Mouse (Mus musculus) limb, embryonic 12.5 days (tissue): ENCODE measurements around the gene Hmcn1. TPM values are rescaled to one million over a fixed set of nuclear protein-coding genes. Genes with fewer than 3 reads are reported as not detected.

Experiments
- ATAC-seq: fragments of 200-750 bp; cut with Nextera tagmentation; 2 replicates; pipeline ENCODE4 v1.8.0; 2017; ENCODE audit warnings: low read depth, moderate TSS enrichment; ENCODE audit not compliant: insufficient number of reproducible peaks, insufficient read depth, low FRiP score, low TSS enrichment
- H3K27ac ChIP-seq: fragments of 300-500 bp; sonication (generic); 2 replicates; pipeline ENCODE4 v1.5.1; 2016; ENCODE audit warnings: mild to moderate bottlenecking, moderate library complexity
- H3K27me3 ChIP-seq: fragments of 300-500 bp; sonication (generic); 2 replicates; pipeline ENCODE4 v1.6.1; 2016; ENCODE audit warnings: mild to moderate bottlenecking, moderate library complexity
- H3K36me3 ChIP-seq: fragments of 300-500 bp; sonication (generic); 2 replicates; pipeline ENCODE4 v1.6.1; 2016; ENCODE audit warnings: mild to moderate bottlenecking, moderate library complexity
- H3K4me1 ChIP-seq: fragments of 300-500 bp; sonication (generic); replicated peaks from 2 replicates; pipeline ENCODE4 v1.6.1; 2016
- H3K4me2 ChIP-seq: fragments of 300-500 bp; sonication (generic); 2 replicates; pipeline ENCODE4 v1.6.1; 2016; ENCODE audit warnings: mild to moderate bottlenecking, moderate library complexity
- H3K4me3 ChIP-seq: fragments of 300-500 bp; sonication (generic); replicated peaks from 2 replicates; pipeline ENCODE4 v1.5.1; 2016; ENCODE audit warnings: mild to moderate bottlenecking
- H3K9ac ChIP-seq: fragments of 300-500 bp; sonication (generic); replicated peaks from 2 replicates; pipeline ENCODE4 v1.6.1; 2016; ENCODE audit warnings: mild to moderate bottlenecking, moderate library complexity
- H3K9me3 ChIP-seq: fragments of 300-500 bp; sonication (generic); 2 replicates; pipeline ENCODE4 v1.6.1; 2016; ENCODE audit warnings: mild to moderate bottlenecking, moderate library complexity
- WGBS: fragments of 180-500 bp; shearing (Covaris S2); methylation state at CpG from one replicate; pipeline ENCODE4 v1.1.7; 2016; 5-methylcytosine and 5-hydroxymethylcytosine counted together
- polyA plus RNA-seq: library from polyadenylated mRNA; unstranded; fragments of >200 nt; fragmentation: Nextera tagmentation; extraction: Ambion mirVana; gene quantifications from 2 replicates; pipeline ENCODE4 v1.2.1, GENCODE M21; 2016

Gene Hmcn1
- polyA plus RNA-seq, 1 experiment from 2014 or later: 25.6 TPM

- H3K4me3 ChIP-seq: no peak overlapping the region
- ATAC-seq: no peak
- H3K36me3 ChIP-seq: peaks cover 64% of the 10 kb centered on the region
- 0 out of 2 replicates have a peak, but pooled peaks cover 4% of the 10 kb centered on the region for H3K27me3 ChIP-seq
- no peak overlapping the region for H3K9ac ChIP-seq
- no peak overlapping the region for H3K27ac ChIP-seq
- H3K9me3 ChIP-seq: no peaks in the 10 kb centered on the region
- no peak overlapping the region for H3K4me2 ChIP-seq
- H3K4me1 ChIP-seq: no peaks in the 10 kb centered on the region
- WGBS: 90% methylated on average over 7 of the region's 7 CpGs
Measured at GRCm38 (mm10) chr1:150580561-150580960, 412.7 kb downstream of the Hmcn1 start.

GRCm38 (mm10) chr1:150573407-150573806 is 419.8 kb downstream of the Hmcn1 start:
- no peak overlapping the region for H3K27ac ChIP-seq
- ATAC-seq: no peak
- H3K9me3 ChIP-seq: no peaks in the 10 kb centered on the region
- no peak overlapping the region for H3K4me3 ChIP-seq
- no peak overlapping the region for H3K4me2 ChIP-seq
- H3K36me3 ChIP-seq: peaks cover 36% of the 10 kb centered on the region
- WGBS: 94% methylated on average over 8 of the region's 8 CpGs
- no peaks in the 10 kb centered on the region for H3K27me3 ChIP-seq
- no peak overlapping the region for H3K9ac ChIP-seq
- peaks cover 14% of the 10 kb centered on the region for H3K4me1 ChIP-seq

DNA sequence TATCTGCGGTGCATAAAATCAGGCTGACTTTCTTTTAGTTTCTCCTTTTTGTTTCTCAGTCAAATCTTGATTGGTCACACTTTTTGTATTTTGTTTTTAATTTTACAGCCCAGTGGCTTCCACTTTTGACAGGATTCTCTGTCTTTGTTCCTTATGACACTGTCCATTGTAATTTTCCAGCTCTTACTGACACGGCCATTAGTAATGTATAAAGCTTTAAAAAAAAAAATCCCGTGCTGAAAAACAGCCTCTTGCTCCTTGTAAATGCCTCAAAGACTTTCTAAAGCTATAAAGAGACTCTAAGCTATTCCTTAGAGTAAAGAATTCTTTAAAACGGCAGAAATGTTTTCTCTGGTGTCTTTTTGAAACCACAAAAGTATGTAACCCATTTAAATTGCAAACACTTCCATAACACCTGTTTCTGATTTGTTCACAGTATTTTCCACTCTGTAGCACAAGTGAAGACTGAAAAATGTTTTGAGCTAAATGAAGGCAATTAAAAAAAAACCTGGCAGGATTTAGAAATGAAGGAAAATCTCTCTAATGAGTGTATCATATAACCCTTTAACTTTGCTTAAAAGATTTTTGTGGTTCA is 422.6 kb downstream of the Hmcn1 start:
- Histone ChIP-seq H3K27ac (peak overlapping the region; percentile 75; the same call in 1 of the 2 replicates), H3K4me3 (no peak overlapping the region), H3K4me2 (no peak overlapping the region), H3K9ac (no peak overlapping the region), H3K9me3 (no peaks in the 10 kb centered on the region), H3K4me1 (peaks cover 14% of the 10 kb centered on the region), H3K36me3 (peaks cover 30% of the 10 kb centered on the region), H3K27me3 (no peaks in the 10 kb centered on the region)
- 27% methylated on average over 4 of the region's 4 CpGs for WGBS
- ATAC-seq: no peak; the same call in 1 of the 2 replicates

DNA sequence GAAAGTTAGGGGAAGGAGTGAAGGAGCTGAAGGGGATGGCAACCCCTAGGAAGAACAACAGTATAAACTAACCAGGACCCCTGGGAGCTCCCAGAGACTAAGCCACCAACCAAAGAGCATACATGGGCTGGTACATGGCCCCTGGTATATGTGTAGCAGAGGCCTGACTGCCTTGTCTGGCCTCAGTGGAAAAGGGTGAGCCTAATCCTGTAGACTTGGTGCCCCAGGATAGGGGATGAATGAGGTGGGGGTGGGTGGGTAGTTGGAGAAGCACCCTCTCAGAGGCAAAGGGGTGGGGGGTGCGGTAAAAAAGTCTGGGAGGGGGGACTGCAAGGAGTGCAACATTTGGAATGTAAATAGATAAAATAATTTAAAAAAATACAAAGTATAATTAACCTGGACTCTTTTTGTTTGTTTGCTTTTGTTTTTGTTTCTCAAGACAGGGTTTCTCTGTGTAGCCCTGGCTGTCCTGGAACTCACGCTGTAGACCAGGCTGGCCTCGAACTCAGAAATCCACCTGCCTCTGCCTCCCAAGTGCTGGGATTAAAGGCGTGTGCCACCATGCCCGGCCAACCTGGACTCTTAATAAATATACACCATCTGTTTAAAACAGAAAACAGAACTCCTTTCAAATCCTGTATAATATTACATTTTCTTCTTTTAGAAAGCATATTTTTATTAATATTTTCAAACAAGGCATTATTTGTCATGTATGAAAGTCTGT is 423.3 kb downstream of the Hmcn1 start:
- Histone ChIP-seq H3K27ac (peak overlapping the region; percentile 50; the same call in 1 of the 2 replicates), H3K27me3 (no peaks in the 10 kb centered on the region), H3K9me3 (no peaks in the 10 kb centered on the region), H3K4me3 (no peak overlapping the region), H3K9ac (no peak overlapping the region), H3K36me3 (peaks cover 30% of the 10 kb centered on the region), H3K4me1 (peaks cover 14% of the 10 kb centered on the region), H3K4me2 (no peak overlapping the region)
- ATAC-seq: no peak
- 84% methylated on average over 5 of the region's 5 CpGs for WGBS

DNA sequence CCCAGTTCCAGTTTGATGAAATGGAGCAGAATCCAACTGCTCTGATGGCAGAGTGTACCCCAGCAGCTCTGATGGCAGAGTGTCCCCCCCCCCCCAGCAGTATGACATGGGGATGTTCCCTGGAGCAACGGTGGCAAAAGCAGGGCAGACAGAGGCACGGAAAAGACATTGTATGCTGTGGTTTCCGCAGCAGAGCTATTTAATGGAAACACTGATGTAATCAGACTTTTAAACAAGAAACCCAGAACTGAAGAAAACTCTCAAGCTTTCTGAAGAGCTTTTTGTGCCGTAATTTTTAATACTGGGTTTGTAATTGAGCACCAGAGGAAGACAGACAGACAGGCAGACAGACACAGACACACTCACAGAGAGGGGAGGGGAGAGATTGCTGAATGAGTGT is 426.9 kb downstream of the Hmcn1 start:
- Histone ChIP-seq H3K4me1 (peaks cover 4% of the 10 kb centered on the region; the same call in 1 of the 2 replicates), H3K9ac (no peak overlapping the region), H3K9me3 (no peaks in the 10 kb centered on the region), H3K27ac (0 out of 2 replicates have a peak overlapping the region, but pooled peaks have one; percentile 18), H3K27me3 (no peaks in the 10 kb centered on the region), H3K4me2 (no peak overlapping the region), H3K36me3 (peaks cover 44% of the 10 kb centered on the region), H3K4me3 (no peak overlapping the region)
- ATAC-seq: no peak
- 85% methylated on average over 4 of the region's 4 CpGs for WGBS

- Histone ChIP-seq H3K9me3 (no peaks in the 10 kb centered on the region), H3K36me3 (peaks cover 5% of the 10 kb centered on the region), H3K9ac (no peak overlapping the region), H3K27ac (no peak overlapping the region), H3K27me3 (no peaks in the 10 kb centered on the region), H3K4me2 (no peak overlapping the region), H3K4me3 (no peak overlapping the region), H3K4me1 (no peaks in the 10 kb centered on the region)
- WGBS: 80% methylated on average over 3 of the region's 3 CpGs
- ATAC-seq: no peak
Measured at GRCm38 (mm10) chr1:150556621-150557020, 436.6 kb downstream of the Hmcn1 start.

DNA sequence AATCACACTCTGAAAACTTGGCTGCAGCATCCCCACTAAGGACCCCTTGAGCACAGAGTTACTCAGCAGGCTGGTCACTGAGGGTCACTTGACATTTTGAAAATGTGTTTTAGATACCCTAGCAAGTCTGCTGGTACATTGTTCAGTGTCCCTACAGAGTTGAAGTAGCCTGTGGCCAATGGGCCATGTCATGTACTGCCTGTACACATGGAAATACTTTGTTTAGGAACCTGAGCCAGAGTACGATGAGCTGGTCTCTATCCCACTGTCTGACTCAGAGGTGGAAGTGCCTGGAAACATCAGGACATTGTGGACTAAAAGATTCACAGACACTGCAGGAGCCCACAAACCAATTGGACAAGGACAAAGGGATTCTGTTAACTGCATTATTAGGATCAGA is 441.8 kb downstream of the Hmcn1 start:
- no peak for ATAC-seq
- Histone ChIP-seq H3K4me1 (peaks cover 6% of the 10 kb centered on the region), H3K9ac (no peak overlapping the region), H3K4me2 (no peak overlapping the region), H3K27me3 (no peaks in the 10 kb centered on the region), H3K36me3 (no peaks in the 10 kb centered on the region), H3K9me3 (peaks cover 5% of the 10 kb centered on the region; the same call in 1 of the 2 replicates), H3K4me3 (no peak overlapping the region), H3K27ac (no peak overlapping the region)
- 93% methylated on average over 1 of the region's 1 CpGs for WGBS

GRCm38 (mm10) chr1:150546463-150546862 is 446.8 kb downstream of the Hmcn1 start:
- no peak overlapping the region for H3K9ac ChIP-seq
- H3K4me2 ChIP-seq: no peak overlapping the region
- WGBS: 22% methylated on average over 3 of the region's 3 CpGs
- peak overlapping the region; percentile 77 for H3K27ac ChIP-seq
- no peak overlapping the region for H3K4me3 ChIP-seq
- peaks cover 5% of the 10 kb centered on the region; the same call in 1 of the 2 replicates for H3K9me3 ChIP-seq
- H3K36me3 ChIP-seq: no peaks in the 10 kb centered on the region
- no peaks in the 10 kb centered on the region for H3K27me3 ChIP-seq
- peak; percentile 73; the same call in 1 of the 2 replicates for ATAC-seq
- peaks cover 24% of the 10 kb centered on the region for H3K4me1 ChIP-seq

DNA sequence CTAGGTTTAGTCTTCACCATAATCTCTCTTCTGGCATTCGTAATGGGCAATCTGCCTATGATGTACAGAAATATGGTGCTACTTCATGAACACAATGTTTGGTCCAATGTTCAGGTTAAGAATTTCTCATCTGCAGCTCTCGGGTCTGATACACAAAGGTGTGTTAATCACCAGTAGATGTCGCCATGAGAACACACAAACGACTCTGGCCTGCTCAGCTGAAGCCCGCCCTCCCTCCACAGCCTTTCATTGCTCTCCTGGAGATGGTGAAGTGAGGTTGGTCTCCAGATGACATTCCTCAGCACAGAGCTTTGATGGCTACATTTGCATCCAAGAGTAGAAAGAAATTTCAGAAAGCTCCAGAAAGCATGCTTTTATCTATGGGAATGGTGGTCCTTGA is 453.0 kb downstream of the Hmcn1 start:
- ATAC-seq: peak; percentile 70
- H3K9me3 ChIP-seq: no peaks in the 10 kb centered on the region
- no peak overlapping the region for H3K9ac ChIP-seq
- no peak overlapping the region for H3K4me2 ChIP-seq
- H3K27ac ChIP-seq: no peak overlapping the region
- no peaks in the 10 kb centered on the region for H3K36me3 ChIP-seq
- peaks cover 39% of the 10 kb centered on the region for H3K4me1 ChIP-seq
- H3K27me3 ChIP-seq: no peaks in the 10 kb centered on the region
- 7% methylated on average over 5 of the region's 5 CpGs for WGBS
- H3K4me3 ChIP-seq: no peak overlapping the region

DNA sequence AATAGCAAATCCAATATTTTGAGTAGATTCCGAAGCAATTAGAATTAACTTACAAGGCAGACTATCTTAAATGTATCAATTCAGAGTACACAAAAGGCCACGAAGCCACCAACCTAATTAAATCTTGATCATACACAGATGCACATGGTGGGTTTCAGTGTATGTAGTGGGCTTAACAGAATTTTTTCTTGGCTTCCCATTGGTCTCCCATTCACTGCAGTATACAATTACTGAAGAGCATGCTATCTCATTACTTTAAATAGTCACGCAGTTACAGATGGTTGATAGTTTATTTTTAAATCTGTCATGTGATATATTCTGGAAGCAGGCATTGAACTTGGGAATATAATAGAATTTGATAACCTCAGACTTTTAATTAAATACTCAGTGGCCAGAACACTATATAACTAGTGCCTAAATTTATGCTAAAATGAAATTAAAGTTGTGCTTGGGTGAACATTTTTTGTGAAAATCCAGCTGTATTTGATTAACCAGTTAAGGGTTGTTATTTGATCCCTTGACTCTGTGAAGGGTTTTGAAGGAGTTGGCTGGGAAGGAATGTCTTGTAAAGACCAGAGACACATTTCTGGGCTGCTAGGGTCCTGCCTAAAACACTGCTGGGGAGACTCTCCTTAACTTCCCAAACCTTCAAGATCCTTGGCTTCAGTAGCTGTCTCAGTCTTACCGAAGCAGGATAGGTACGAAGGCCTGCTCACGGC is 455.7 kb downstream of the Hmcn1 start:
- no peaks in the 10 kb centered on the region for H3K9me3 ChIP-seq
- peak overlapping the region; percentile 13; the same call in 1 of the 2 replicates for H3K4me2 ChIP-seq
- no peaks in the 10 kb centered on the region for H3K36me3 ChIP-seq
- 25% methylated on average over 6 of the region's 6 CpGs for WGBS
- no peak overlapping the region for H3K4me3 ChIP-seq
- peaks cover 38% of the 10 kb centered on the region for H3K4me1 ChIP-seq
- ATAC-seq: peak; percentile 58; the same call in 1 of the 2 replicates
- H3K9ac ChIP-seq: no peak overlapping the region
- H3K27ac ChIP-seq: peak overlapping the region; percentile 91
- H3K27me3 ChIP-seq: no peaks in the 10 kb centered on the region
